Mouse (Mus musculus) bone marrow macrophage, adult 2 months (primary cell): Measurements from ENCODE around the gene Rpl41. TPM values are rescaled to one million over a fixed set of nuclear protein-coding genes. Genes with fewer than 3 reads are reported as not detected.

Experiments used
- H3K27ac ChIP-seq: 2 replicates; pipeline ENCODE4 v1.5.1; 2012; ENCODE audit warnings: low read depth, low read length; ENCODE audit not compliant: insufficient read depth
- H3K4me1 ChIP-seq: 2 replicates; pipeline ENCODE4 v1.6.1; 2012; ENCODE audit warnings: low read length; ENCODE audit not compliant: control insufficient read depth, insufficient read depth
- H3K4me3 ChIP-seq: 2 replicates; pipeline ENCODE4 v1.5.1; 2012; ENCODE audit warnings: mild to moderate bottlenecking, low read length, moderate library complexity; ENCODE audit not compliant: insufficient read depth
- CTCF ChIP-seq: IDR thresholded peaks from 2 replicates; pipeline ENCODE4 v1.5.1; 2012; ENCODE audit warnings: low read depth, mild to moderate bottlenecking, low read length, moderate library complexity
- POLR2A ChIP-seq: IDR thresholded peaks from 2 replicates; pipeline ENCODE4 v1.6.1; 2012; ENCODE audit warnings: mild to moderate bottlenecking, low read depth, low read length, borderline replicate concordance
- polyA plus RNA-seq: library from polyadenylated mRNA; stranded (reverse); fragments of >200 nt; gene quantifications from 2 replicates; pipeline ENCODE4 v1.2.4, GENCODE M21; 2012; ENCODE audit not compliant: missing spikeins, insufficient read depth, insufficient read length

Rpl41 gene
- polyA plus RNA-seq, 1 experiment, result 2,460 TPM

GRCm38 (mm10) chr10:128525671-128526308 is 23.3 kb downstream of the Rpl41 start, which contains the start of gene Esyt1:
Gene Esyt1 (minus strand): TSS chr10:128525871.
- TF ChIP-seq POLR2A (no peak; the same call in 1 of the 2 replicates), CTCF (no peak)
- H3K4me3 ChIP-seq, result peak within 1 kb of the TSS; percentile 83
- peaks cover 32% of the 10 kb centered on the region for H3K4me1 ChIP-seq
- H3K27ac ChIP-seq, result peak within 1 kb of the TSS; percentile 72

- Histone ChIP-seq H3K27ac (peak overlapping the region; percentile 53), H3K4me1 (peaks cover 32% of the 10 kb centered on the region), H3K4me3 (peak overlapping the region; percentile 83)
- TF ChIP-seq CTCF (no peak; the same call in 1 of the 2 replicates), POLR2A (0 out of 2 replicates have a peak, but pooled peaks have one; percentile 40)
These were observed 24.1 kb downstream of the Rpl41 start for GRCm38 (mm10) chr10:128524732-128525662.

DNA sequence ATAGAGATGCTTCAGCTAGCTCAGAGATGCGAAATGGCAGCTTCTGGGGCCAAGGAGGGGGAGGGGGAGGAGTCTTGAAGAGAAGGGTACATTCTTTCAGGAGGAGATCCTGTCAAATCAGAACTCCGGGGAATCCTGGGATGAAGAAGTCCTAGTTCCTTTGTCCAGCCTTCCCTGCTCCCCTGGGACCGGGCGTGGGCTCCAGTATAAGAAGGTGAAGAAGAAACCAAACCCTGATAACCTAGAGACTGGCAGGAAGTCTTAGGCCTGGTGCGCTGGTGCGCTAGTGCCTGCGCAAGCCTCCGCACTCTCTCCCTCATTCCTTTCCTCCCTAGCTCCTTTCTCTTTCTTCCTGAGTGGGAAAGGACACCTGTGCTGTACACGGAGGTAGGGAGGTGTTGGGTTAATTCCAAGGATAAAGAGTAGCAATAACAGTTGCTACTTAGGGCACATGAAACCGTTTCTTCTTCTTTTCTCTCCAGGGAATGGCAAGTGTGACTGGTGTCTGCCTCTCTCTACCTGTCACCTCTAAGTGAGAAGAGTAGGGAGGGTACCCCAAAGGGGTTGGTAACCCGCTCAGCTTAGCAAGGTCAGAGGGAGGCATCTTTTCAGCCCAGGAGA is 24.9 kb downstream of the Rpl41 start:
- peaks cover 24% of the 10 kb centered on the region for H3K4me1 ChIP-seq
- TF ChIP-seq POLR2A (no peak), CTCF (no peak)
- H3K27ac ChIP-seq, result no peak overlapping the region
- peak overlapping the region; percentile 83 for H3K4me3 ChIP-seq

DNA sequence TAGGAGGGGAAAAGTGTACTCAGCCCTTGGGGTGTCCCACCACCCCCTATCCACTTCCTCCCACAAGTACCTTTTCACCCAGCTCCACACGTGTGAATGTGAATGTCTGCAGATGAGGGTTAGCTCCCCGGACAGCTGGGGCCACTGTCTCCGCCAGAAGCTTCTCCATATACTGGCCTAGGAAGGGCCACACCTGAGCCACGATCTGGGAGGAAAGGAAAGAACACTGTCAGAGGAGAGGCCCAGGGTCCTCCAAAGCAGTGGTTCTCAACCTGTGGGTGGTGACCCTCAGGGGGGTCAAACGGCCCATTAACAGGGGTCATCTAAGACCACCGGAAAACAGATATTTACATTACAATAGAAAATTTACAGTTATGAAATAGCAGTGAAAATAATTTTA is 26.8 kb downstream of the Rpl41 start:
- Histone ChIP-seq H3K4me1 (peaks cover 11% of the 10 kb centered on the region), H3K4me3 (no peak overlapping the region)
- TF ChIP-seq POLR2A, result no peak
- no peak for TF ChIP-seq CTCF

DNA sequence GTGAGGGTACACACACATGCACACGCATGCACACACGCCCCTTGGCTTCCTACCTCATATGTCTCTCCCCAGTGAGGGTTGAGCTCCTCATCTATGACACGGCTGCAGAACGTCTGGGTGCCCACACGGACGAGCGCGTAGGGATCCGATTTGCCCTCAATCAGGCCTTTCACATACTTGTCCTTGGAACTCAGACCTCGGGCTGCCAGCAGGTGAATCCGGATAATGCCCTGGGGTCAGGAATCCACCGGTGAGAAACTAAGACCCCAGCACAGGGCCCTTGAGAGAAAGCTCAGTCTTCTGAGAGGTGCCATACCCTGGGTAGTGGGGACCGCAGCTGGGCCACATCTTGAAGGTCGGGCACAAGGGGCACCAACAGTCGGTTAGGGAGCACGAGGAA is 28.5 kb downstream of the Rpl41 start:
- H3K4me3 ChIP-seq, result no peak overlapping the region
- TF ChIP-seq CTCF, result no peak
- TF ChIP-seq POLR2A, result no peak
- H3K4me1 ChIP-seq, result peaks cover 10% of the 10 kb centered on the region
- H3K27ac ChIP-seq, result no peak overlapping the region

More for the DNA sequence above, 26.8 kb downstream of the Rpl41 start:
- no peak overlapping the region for H3K27ac ChIP-seq

- peak; percentile 63 for TF ChIP-seq CTCF
- TF ChIP-seq POLR2A, result no peak
- Histone ChIP-seq H3K4me1 (peaks cover 3% of the 10 kb centered on the region), H3K27ac (no peak overlapping the region), H3K4me3 (no peak overlapping the region)
These were observed 30.3 kb downstream of the Rpl41 start for GRCm38 (mm10) chr10:128518833-128519232.

DNA sequence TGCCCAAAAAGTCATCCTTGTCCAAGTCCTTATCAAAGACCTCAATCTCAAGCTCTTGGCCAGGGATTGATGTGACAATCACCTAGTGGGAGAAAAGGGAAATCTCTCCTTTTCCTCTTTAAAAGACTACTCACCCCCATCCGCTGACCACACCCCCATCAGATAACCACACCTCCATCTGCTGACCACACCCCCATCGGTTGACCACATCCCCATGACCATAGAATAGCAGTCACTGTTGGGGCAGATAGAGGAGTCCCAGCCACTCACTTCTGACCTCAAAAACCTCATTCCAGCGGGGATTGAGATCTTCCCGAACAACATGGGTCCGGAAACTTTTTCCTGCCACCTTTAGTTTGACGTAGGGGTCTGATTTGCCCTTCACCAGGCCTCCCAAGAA is 32.4 kb downstream of the Rpl41 start:
- TF ChIP-seq POLR2A (no peak), CTCF (no peak)
- no peak overlapping the region for H3K27ac ChIP-seq

GRCm38 (mm10) chr10:128516029-128516428 is 33.1 kb downstream of the Rpl41 start:
- no peak overlapping the region for H3K27ac ChIP-seq
- H3K4me3 ChIP-seq, result no peak overlapping the region
- no peak for TF ChIP-seq POLR2A
- no peak for TF ChIP-seq CTCF
- peaks cover 3% of the 10 kb centered on the region; the same call in 1 of the 2 replicates for H3K4me1 ChIP-seq

More for the DNA sequence above, 32.4 kb downstream of the Rpl41 start:
- no peak overlapping the region for H3K4me3 ChIP-seq
- peaks cover 3% of the 10 kb centered on the region; the same call in 1 of the 2 replicates for H3K4me1 ChIP-seq

DNA sequence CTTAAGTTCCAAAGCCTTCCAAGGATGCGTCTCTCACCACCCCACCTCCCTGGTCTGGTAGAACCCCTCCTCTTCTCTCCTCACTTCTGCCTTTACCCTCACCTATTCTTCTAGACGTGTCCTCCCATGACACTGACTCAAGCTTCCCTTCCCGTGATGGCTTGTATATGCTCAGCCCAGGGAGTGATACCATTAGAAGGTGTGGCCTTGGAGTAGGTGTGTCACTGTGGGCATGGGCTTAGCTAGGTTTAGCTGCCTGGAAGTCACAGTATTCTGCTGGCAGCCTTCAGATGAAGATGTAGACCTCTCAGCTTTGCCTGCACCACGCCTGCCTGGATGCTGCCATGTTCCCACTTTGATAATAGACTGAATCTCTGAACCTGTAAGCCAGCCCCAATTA is 34.1 kb downstream of the Rpl41 start:
- Histone ChIP-seq H3K4me1 (peaks cover 3% of the 10 kb centered on the region; the same call in 1 of the 2 replicates), H3K4me3 (no peak overlapping the region), H3K27ac (no peak overlapping the region)
- TF ChIP-seq CTCF (no peak), POLR2A (no peak)
